Mouse (Mus musculus) induced T-regulatory cell, adult 2 months (primary cell): ENCODE results near the gene Nsmf.
A peak's percentile ranks its signal among the peaks of the same experiment; 100 is the strongest.

Experiments
- DNase-seq: peaks from one replicate; pipeline ENCODE4 v3.0.0-alpha.2; 2012; ENCODE audit warnings: low read depth

Nsmf gene

GRCm38 (mm10) chr2:25087842-25088241 lies 33.7 kb downstream of the Nsmf start:
- DNase-seq = no peak

DNA sequence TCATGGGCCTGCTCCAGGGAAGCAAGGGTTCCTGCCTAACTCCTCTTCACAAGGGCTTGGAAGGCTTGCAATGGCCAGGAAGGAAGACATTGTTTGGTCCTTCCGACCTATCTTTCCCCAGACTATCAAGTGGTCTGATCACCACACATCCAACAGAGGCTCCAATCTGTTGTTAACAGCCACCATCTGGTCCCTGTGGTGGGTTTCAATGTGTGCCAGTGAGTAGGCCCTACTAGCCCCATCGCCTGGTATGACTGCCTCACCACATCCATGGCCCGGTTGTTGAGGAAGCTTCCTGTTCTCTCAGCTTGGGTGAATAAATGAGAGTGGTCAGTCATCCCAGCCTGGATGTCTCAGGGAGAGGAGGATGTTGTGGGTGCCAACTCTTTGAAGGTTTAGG lies 34.5 kb downstream of the Nsmf start:
- no peak for DNase-seq

- no peak for DNase-seq
These were observed 40.6 kb downstream of the Nsmf start for GRCm38 (mm10) chr2:25094785-25095108.

DNA sequence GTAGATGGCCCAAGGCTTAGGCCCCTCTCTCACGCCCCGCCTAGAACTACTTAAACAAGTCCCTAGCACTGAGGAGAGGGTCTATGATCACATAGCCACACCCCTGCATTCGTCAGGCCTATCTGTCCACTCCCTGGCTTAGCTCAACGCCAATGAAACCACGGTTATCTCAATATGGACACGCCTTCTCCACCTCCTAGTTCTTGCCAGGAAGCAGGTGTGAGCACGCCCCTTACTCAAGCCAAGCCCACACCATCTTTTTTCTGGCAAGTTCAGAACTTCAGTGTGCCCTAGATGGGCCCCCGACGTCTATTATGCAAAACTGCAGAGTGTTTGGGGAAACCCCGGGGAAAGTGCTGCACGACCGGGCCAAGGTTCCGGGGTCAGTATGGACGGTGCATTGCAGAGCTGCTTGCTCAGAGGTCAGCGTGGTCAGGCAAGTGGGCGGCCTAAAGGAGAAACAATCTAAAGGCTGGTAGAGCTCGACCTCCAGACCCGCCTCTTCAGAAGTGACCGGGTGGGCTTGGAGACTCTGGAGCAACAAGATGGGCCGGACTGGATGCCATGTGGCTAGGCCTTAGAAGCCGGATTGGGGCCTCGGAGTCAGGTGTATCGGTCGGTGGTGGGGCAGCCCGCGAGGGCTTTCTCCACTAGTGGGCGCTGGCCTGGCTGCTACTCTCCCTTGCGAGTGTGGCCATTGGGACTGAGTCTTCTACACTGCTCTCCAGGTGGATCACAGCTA lies 41.1 kb downstream of the Nsmf start, which contains the start of gene Noxa1:
Gene Noxa1, minus strand, starts transcription at position 41 of the 742 bp plus-strand sequence.
- peak; percentile 42 for DNase-seq

DNA sequence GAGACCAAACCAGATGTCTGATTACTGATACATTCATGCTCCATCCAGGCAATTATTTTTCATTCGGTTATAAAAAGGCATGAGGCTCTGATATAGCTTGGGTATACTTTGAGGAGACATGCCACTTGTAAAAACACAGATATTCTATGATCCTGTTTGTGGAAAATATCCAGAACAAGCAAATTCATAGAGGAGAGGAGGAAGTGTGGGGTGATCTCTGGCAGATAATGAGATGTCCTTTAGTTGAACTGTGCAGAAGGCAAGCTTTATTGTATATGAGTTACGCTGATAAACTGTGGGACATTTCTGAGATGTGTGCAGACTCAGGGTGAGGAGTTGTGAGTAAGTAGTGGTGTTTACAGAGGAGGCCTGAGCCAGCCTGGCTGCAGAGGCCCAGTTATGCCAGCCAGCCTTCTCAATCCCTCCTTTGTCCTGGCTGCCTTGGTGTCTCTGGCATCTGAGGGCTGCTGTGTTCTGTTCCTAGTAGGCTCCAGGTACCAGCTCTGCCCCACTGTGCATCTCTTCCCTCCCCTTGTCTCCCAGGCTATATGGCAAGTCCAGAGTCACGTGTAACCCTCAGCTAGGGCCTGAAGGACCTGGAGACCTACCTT lies 44.0 kb downstream of the Nsmf start:
- no peak for DNase-seq

GRCm38 (mm10) chr2:25098956-25099355 lies 44.8 kb downstream of the Nsmf start:
- DNase-seq = no peak

- no peak for DNase-seq
These were observed 45.5 kb downstream of the Nsmf start for GRCm38 (mm10) chr2:25099703-25100102.

GRCm38 (mm10) chr2:25104122-25104521 lies 50.0 kb downstream of the Nsmf start:
- DNase-seq = no peak

GRCm38 (mm10) chr2:25106045-25106444 lies 51.9 kb downstream of the Nsmf start:
- DNase-seq = no peak

DNA sequence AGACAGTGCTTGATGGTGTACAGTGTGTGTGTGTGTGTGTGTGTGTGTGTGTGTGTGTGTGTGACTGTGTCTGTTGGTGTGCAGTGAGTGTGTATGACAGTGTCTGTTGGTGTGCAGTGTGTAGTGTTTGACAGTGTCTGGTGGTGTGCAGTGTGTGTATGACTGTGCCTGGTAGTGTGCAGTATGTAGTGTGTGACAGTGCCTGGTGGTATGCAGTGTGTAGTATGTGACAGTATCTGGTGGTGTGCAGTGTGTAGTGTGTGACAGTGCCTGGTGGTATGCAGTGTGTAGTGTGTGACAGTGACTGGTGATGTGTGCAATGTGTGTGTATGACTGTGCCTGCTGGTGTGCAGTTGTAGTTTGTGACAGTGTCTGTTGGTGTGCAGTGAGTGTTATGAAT lies 55.3 kb downstream of the Nsmf start:
- DNase-seq = no peak

- no peak for DNase-seq
These were observed 56.5 kb downstream of the Nsmf start for GRCm38 (mm10) chr2:25110505-25111183.

DNA sequence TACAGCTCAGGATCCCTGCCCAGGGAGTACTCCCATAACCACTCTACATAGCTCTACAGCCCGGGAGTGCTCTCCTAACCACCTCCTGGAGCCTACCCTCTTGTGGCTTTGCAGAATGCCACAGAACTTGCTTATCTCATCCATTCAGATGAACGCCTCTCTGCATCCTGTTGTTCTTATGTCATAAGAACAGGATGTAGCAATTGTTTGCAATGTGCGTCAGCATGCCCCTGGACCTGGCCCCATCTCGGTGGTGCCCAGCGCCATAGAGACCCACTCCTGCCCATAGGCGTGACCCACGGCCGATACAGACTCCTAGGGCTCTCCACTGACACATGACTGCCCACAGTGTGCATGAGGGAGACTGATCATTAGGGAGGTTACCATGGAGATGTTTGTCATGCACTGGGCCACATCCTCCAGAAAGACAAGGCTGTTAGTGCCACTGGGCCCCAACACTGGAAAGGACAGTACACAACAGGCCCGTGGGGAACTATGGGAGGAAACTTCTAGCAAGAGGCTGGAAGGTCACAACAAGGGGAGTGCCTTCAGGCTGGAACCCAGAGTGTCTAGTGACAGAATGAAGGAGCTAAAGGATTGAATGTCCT lies 57.1 kb downstream of the Nsmf start:
- peak; percentile 83 for DNase-seq
